Mouse (Mus musculus) intestine, postnatal 0 days (tissue): ENCODE measurements around the gene Enkd1. TPM values are rescaled to one million over a fixed set of nuclear protein-coding genes. Genes with fewer than 3 reads are reported as not detected.

Source experiments
- ATAC-seq: fragments of 200-750 bp; cut with Nextera tagmentation; 2 replicates; pipeline ENCODE4 v1.8.0; 2017; ENCODE audit warnings: mild to moderate bottlenecking, moderate TSS enrichment, moderate library complexity
- H3K27ac ChIP-seq: fragments of 300-500 bp; sonication (generic); 2 replicates; pipeline ENCODE4 v1.5.1; 2014; ENCODE audit warnings: mild to moderate bottlenecking, low read depth, low read length, moderate library complexity
- H3K27me3 ChIP-seq: fragments of 300-500 bp; sonication (generic); replicated peaks from 2 replicates; pipeline ENCODE4 v1.6.1; 2014; ENCODE audit warnings: low read length, mixed read lengths; ENCODE audit not compliant: control insufficient read depth, insufficient read depth
- H3K36me3 ChIP-seq: fragments of 300-500 bp; sonication (generic); 2 replicates; pipeline ENCODE4 v1.6.1; 2014; ENCODE audit warnings: mild to moderate bottlenecking, moderate library complexity; ENCODE audit not compliant: control insufficient read depth, insufficient read depth
- H3K4me1 ChIP-seq: fragments of 300-500 bp; sonication (generic); replicated peaks from 2 replicates; pipeline ENCODE4 v1.6.1; 2014; ENCODE audit warnings: antibody characterized with exemption, low read length, mixed read lengths; ENCODE audit not compliant: control insufficient read depth, insufficient read depth
- H3K4me2 ChIP-seq: fragments of 300-500 bp; sonication (generic); replicated peaks from 2 replicates; pipeline ENCODE4 v1.6.1; 2014; ENCODE audit warnings: low read depth, mild to moderate bottlenecking, moderate library complexity
- H3K4me3 ChIP-seq: fragments of 300-500 bp; sonication (generic); 2 replicates; pipeline ENCODE4 v1.5.1; 2014; ENCODE audit warnings: low read depth, low read length
- H3K9ac ChIP-seq: fragments of 300-500 bp; sonication (generic); 2 replicates; pipeline ENCODE4 v1.6.1; 2014; ENCODE audit warnings: mild to moderate bottlenecking, low read depth, low read length
- H3K9me3 ChIP-seq: fragments of 300-500 bp; sonication (generic); 2 replicates; pipeline ENCODE4 v1.6.1; 2016; ENCODE audit warnings: mixed run types; ENCODE audit not compliant: control insufficient read depth
- CTCF ChIP-seq: sonication (generic); IDR thresholded peaks from 2 replicates; pipeline ENCODE4 v1.5.1; 2016; ENCODE audit warnings: low read depth, mild to moderate bottlenecking, control low read depth, antibody characterized with exemption, moderate library complexity
- WGBS: fragments of 180-500 bp; shearing (Covaris S2); extraction: QIAGEN DNeasy Blood & Tissue Kit; methylation state at CpG from one replicate; pipeline ENCODE4 v1.1.7; 2014; 5-methylcytosine and 5-hydroxymethylcytosine counted together
- polyA plus RNA-seq: library from polyadenylated mRNA; unstranded; fragments of >200 nt; fragmentation: Nextera tagmentation; extraction: Ambion mirVana; gene quantifications from 2 replicates; pipeline ENCODE4 v1.2.1, GENCODE M21; 2015

Gene Enkd1
- polyA plus RNA-seq, 1 experiment from 2014 or later: 3.8 TPM

DNA sequence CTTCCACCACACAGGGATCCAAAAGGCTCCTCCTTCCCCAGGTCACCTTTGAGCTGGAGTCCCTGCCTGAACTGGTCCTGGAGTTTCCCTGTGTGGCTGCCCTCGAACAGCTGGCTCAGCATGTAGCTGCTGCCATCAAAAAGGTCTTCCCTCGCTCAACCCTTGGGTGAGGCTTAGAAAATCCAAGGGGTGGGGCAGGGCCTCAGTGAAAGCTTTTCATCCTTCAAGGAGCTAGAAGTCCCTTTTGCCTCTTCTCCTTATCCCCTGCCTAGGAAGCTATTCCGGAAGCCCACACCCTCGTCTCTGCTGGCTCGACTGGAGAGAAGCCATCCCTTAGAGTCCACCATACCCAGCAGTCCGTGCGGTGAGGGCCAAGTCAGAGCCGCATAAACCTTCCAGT lies 20.5 kb downstream of the Enkd1 start:
- Histone ChIP-seq H3K9ac (no peak overlapping the region), H3K9me3 (no peaks in the 10 kb centered on the region), H3K4me3 (no peak overlapping the region), H3K36me3 (peaks cover 20% of the 10 kb centered on the region; the same call in 1 of the 2 replicates), H3K4me2 (no peak overlapping the region), H3K27me3 (no peaks in the 10 kb centered on the region), H3K27ac (no peak overlapping the region), H3K4me1 (no peaks in the 10 kb centered on the region)
- ATAC-seq: no peak
- TF ChIP-seq CTCF: no peak
- 68% methylated on average over 8 of the region's 8 CpGs for WGBS

DNA sequence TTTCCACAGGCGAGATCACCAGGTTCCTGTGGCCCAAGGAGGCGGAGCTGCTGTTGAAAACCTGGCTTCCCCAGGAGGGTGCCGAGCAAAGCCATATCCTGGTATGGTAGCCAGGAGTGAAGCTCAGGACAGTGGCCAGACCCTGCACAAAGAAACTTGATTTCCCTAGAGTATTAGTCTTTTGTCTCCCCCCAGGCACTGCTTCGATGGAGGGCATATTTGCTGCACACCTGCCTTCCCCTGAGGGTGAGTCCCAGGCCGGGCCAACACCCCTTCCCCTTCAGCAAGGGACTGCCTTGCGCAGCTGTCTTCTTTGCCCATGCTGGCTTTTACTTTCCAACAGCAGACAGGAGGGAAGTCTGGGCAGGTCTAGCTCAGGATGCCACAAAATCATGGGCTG lies 21.5 kb downstream of the Enkd1 start:
- Histone ChIP-seq H3K9me3 (no peaks in the 10 kb centered on the region), H3K27me3 (no peaks in the 10 kb centered on the region), H3K36me3 (peaks cover 27% of the 10 kb centered on the region), H3K27ac (no peak overlapping the region), H3K4me2 (no peak overlapping the region), H3K9ac (no peak overlapping the region), H3K4me3 (no peak overlapping the region), H3K4me1 (no peaks in the 10 kb centered on the region)
- 67% methylated on average over 6 of the region's 6 CpGs for WGBS
- no peak for ATAC-seq
- TF ChIP-seq CTCF: no peak

DNA sequence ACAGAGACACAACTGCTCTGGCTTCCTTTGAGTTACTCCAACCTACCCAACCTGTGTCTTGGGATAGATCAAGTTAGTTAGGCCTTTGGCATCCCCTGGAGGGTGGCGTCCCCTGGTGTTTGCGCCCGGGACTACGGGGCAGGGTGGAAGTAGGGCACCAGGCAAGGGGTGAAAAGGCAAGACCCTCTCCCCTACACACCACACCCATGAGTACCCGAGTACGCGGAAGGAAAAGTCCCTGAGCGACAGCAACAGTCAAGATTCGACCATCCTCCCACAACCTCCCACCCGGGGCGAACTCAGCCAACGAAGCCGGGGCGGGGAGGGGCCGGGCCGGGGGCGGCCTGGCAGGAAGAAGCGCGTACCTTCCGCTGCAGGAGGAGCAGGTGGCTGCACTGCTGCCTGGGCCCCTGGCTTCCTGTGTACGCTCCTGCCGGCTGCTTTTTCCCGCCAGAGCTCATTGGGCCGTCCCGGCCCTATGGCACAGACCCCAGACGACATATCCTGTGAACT lies 22.2 kb downstream of the Enkd1 start, which contains the start of gene Carmil2:
Gene Carmil2, plus strand, starts transcription at position 479 of the 513 bp plus-strand sequence.
- H3K4me1 ChIP-seq: no peaks in the 10 kb centered on the region
- H3K27ac ChIP-seq: no peak within 1 kb of the TSS
- H3K4me2 ChIP-seq: peak within 1 kb of the TSS; percentile 39
- peaks cover 34% of the 10 kb centered on the region for H3K36me3 ChIP-seq
- no peaks in the 10 kb centered on the region for H3K9me3 ChIP-seq
- 7% methylated on average over 26 of the region's 26 CpGs for WGBS
- no peak within 1 kb of the TSS; the same call in 1 of the 2 replicates for H3K9ac ChIP-seq
- H3K4me3 ChIP-seq: no peak within 1 kb of the TSS
- no peaks in the 10 kb centered on the region for H3K27me3 ChIP-seq
- peak; percentile 88 for TF ChIP-seq CTCF
- ATAC-seq: peak; percentile 49

DNA sequence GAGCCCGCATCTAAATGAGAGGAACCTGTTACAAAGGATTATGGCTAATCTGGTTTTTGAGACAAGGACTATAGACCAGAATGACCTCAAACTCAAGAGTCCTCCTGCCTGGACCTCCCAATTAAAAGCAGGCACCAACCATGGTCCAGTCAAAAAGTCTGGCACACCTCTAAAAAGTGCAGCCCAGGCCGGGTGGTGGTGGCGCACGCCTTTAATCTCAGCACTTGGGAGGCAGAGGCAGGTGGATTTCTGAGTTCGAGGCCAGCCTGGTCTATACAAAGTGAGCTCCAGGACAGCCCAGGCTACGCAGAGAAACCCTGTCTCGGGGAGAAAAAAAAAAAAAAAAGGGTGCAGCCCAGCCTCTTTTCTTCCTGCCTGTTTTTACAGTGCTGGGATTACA lies 22.7 kb downstream of the Enkd1 start:
- no peaks in the 10 kb centered on the region for H3K9me3 ChIP-seq
- H3K4me3 ChIP-seq: no peak overlapping the region
- ATAC-seq: no peak
- H3K36me3 ChIP-seq: peaks cover 39% of the 10 kb centered on the region
- H3K27ac ChIP-seq: no peak overlapping the region
- H3K9ac ChIP-seq: no peak overlapping the region
- H3K27me3 ChIP-seq: no peaks in the 10 kb centered on the region
- H3K4me2 ChIP-seq: no peak overlapping the region
- no peaks in the 10 kb centered on the region for H3K4me1 ChIP-seq
- no peak for TF ChIP-seq CTCF
- WGBS: 71% methylated on average over 7 of the region's 7 CpGs

DNA sequence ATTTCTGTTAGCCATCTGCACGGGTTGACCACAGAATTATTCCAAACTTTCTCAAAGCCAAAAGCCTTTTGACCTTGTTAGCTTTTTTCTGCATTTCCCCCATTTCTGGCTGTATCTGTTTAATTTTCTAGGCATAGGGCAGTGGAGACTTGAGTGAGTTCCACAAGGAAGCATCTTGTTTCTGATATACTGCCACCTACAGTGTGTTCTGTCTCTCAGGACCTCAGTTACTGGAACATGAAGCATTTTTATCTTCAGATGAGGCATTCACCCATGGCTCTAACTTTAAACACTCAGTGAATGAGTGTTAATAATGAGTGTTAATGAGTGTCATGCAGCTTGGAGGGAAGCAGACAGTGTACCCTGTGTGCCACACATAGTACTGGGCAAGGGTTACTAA lies 30.1 kb downstream of the Enkd1 start:
- Histone ChIP-seq H3K27ac (no peak overlapping the region), H3K9me3 (no peaks in the 10 kb centered on the region), H3K4me2 (no peak overlapping the region), H3K36me3 (peaks cover 70% of the 10 kb centered on the region), H3K4me1 (no peaks in the 10 kb centered on the region), H3K4me3 (no peak overlapping the region), H3K27me3 (no peaks in the 10 kb centered on the region), H3K9ac (no peak overlapping the region)
- WGBS: 73% methylated on average over 1 of the region's 1 CpGs
- no peak for ATAC-seq
- peak; percentile 40 for TF ChIP-seq CTCF

DNA sequence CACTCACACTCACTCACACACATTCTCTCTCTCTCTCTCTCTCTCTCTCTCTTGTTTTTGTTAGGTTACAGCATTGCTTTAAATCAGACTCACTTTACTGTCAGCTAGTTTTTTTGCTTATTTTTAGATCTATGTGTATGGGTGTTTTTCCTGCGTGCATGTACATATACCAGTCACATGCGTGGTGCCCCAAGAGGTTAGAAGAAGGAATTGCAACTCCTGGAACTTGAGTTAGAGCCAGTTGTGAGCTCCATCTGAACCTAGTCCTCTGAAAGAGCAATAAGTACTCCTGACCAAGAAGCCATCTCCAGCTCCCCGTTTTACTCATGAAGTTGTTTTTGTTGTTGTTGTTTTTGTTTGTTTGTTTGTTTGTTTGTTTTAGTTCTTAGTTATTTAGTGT lies 46.8 kb downstream of the Enkd1 start:
- Histone ChIP-seq H3K36me3 (peaks cover 32% of the 10 kb centered on the region), H3K4me2 (no peak overlapping the region), H3K27me3 (no peaks in the 10 kb centered on the region), H3K27ac (no peak overlapping the region), H3K4me1 (no peaks in the 10 kb centered on the region), H3K9me3 (no peaks in the 10 kb centered on the region), H3K9ac (no peak overlapping the region), H3K4me3 (no peak overlapping the region)
- TF ChIP-seq CTCF: peak; percentile 69
- ATAC-seq: no peak
- 72% methylated on average over 3 of the region's 3 CpGs for WGBS

DNA sequence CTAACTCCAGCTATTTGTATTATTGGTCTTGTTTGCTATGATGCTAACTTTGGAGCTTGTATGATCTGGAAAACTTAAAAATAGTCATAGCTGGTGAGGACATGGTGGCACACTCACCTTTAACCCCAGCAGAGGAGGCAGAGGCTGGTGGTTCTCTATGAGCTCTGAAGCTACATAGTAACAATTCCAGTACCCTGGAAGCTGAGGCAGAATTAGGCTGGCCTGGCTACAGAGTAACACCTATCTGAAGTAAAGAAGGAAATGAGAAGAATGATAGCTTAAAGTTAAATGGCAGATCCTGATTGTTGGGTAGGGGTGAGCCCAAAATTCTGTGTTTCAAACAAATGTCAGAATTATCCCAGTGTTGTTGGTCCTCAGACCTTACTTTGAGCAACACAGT lies 50.4 kb downstream of the Enkd1 start:
- Histone ChIP-seq H3K9me3 (no peaks in the 10 kb centered on the region), H3K36me3 (peaks cover 17% of the 10 kb centered on the region; the same call in 1 of the 2 replicates), H3K4me1 (no peaks in the 10 kb centered on the region), H3K4me2 (no peak overlapping the region), H3K27ac (no peak overlapping the region), H3K4me3 (no peak overlapping the region), H3K9ac (no peak overlapping the region), H3K27me3 (no peaks in the 10 kb centered on the region)
- no peak for ATAC-seq
- no peak for TF ChIP-seq CTCF

Other genes starting within 250 kb of the Enkd1 start
- gene Tppp3, start 236.7 kb downstream of the Enkd1 start, polyA plus RNA-seq: 67.9 and 78.5 TPM in 2 replicates
- gene Zdhhc1, start 211.3 kb downstream of the Enkd1 start, polyA plus RNA-seq: 6.4 and 7.1 TPM in 2 replicates
- gene Hsd11b2, start 189.5 kb downstream of the Enkd1 start, polyA plus RNA-seq: 1.1 and 4.1 TPM in 2 replicates
- gene Atp6v0d1, start 142.2 kb downstream of the Enkd1 start, polyA plus RNA-seq: 140 and 151 TPM in 2 replicates
- 10.2 and 10.3 TPM in 2 replicates for gene Ripor1, start 103.0 kb downstream of the Enkd1 start, polyA plus RNA-seq
- 42.2 and 44.7 TPM in 2 replicates for gene Ctcf, start 71.6 kb downstream of the Enkd1 start, polyA plus RNA-seq
- 0.43 and 1.1 TPM in 2 replicates for gene Agrp, start 70.8 kb downstream of the Enkd1 start, polyA plus RNA-seq
- 0.73 and 0.77 TPM in 2 replicates for gene Carmil2, start 21.9 kb downstream of the Enkd1 start, polyA plus RNA-seq
- 35.4 and 35.5 TPM in 2 replicates for gene Acd, start 7.1 kb downstream of the Enkd1 start, polyA plus RNA-seq
- 8.8 and 9.7 TPM in 2 replicates for gene Pard6a, start 7.1 kb downstream of the Enkd1 start, polyA plus RNA-seq
- gene 4933405L10Rik, start 555 bp downstream of the Enkd1 start, polyA plus RNA-seq: not detected in 2 replicates
- gene Gfod2, start 50.5 kb upstream of the Enkd1 start, polyA plus RNA-seq: 4.0 and 4.4 TPM in 2 replicates
- 4.1 and 4.6 TPM in 2 replicates for gene Ranbp10, start 119.1 kb upstream of the Enkd1 start, polyA plus RNA-seq
- not detected in 2 replicates for gene Tsnaxip1, start 119.5 kb upstream of the Enkd1 start, polyA plus RNA-seq
- 8.5 and 9.3 TPM in 2 replicates for gene Cenpt, start 145.1 kb upstream of the Enkd1 start, polyA plus RNA-seq
- gene Thap11, start 146.9 kb upstream of the Enkd1 start, polyA plus RNA-seq: 28.3 and 29.2 TPM in 2 replicates
- gene Nutf2, start 152.4 kb upstream of the Enkd1 start, polyA plus RNA-seq: 87.7 and 97.3 TPM in 2 replicates
- 9.8 and 11.5 TPM in 2 replicates for gene Edc4, start 172.7 kb upstream of the Enkd1 start, polyA plus RNA-seq
- gene Nrn1l, start 185.4 kb upstream of the Enkd1 start, polyA plus RNA-seq: 0.35 TPM in 1 of 2 replicates, not detected in the other
- 11.0 and 12.5 TPM in 2 replicates for gene Pskh1, start 192.2 kb upstream of the Enkd1 start, polyA plus RNA-seq
- gene Ctrl, start 225.7 kb upstream of the Enkd1 start, polyA plus RNA-seq: 0.63 and 1.4 TPM in 2 replicates
- gene Psmb10, start 230.2 kb upstream of the Enkd1 start, polyA plus RNA-seq: 186 and 204 TPM in 2 replicates
- gene Lcat, start 235.2 kb upstream of the Enkd1 start, polyA plus RNA-seq: 0.20 and 0.37 TPM in 2 replicates